Mouse (Mus musculus): Measurements from ENCODE around the gene Ptprm. TPM values are rescaled to one million over a fixed set of nuclear protein-coding genes. Genes with fewer than 3 reads are reported as not detected.
"Not testable (repeated sequence)": the region's sequence is repeated elsewhere in the genome, so short reads cannot be mapped to it uniquely, and the experiment has no call there.

Gene Ptprm
- polyA plus RNA-seq, 1 experiment from 2014 or later, result 16.3 TPM

GRCm38 (mm10) chr17:66869581-66870002 lies 484.7 kb downstream of the Ptprm start:
- peak; percentile 75 for ATAC-seq (ENCODE audit: low FRiP score)
- H3K4me2 ChIP-seq, result peak overlapping the region; percentile 31
- no peaks in the 10 kb centered on the region for H3K27me3 ChIP-seq
- H3K27ac ChIP-seq, result peak overlapping the region; percentile 75
- peaks cover 50% of the 10 kb centered on the region for H3K4me1 ChIP-seq (replicated peaks)
- no peaks in the 10 kb centered on the region for H3K36me3 ChIP-seq
- no peak overlapping the region for H3K9ac ChIP-seq
- H3K9me3 ChIP-seq, result no peaks in the 10 kb centered on the region
- no peak overlapping the region for H3K4me3 ChIP-seq
- 40% methylated on average over 13 of the region's 13 CpGs for WGBS

GRCm38 (mm10) chr17:66864441-66864840 lies 489.8 kb downstream of the Ptprm start:
- no peak for ATAC-seq (ENCODE audit: low FRiP score)
- Histone ChIP-seq H3K27me3 (no peaks in the 10 kb centered on the region), H3K27ac (no peak overlapping the region), H3K9ac (no peak overlapping the region), H3K4me3 (no peak overlapping the region), H3K4me2 (no peak overlapping the region), H3K4me1 (replicated peaks) (peaks cover 20% of the 10 kb centered on the region), H3K36me3 (no peaks in the 10 kb centered on the region), H3K9me3 (no peaks in the 10 kb centered on the region)
- WGBS, result 59% methylated on average over 4 of the region's 4 CpGs

- Histone ChIP-seq H3K9ac (no peak overlapping the region), H3K27ac (no peak overlapping the region), H3K36me3 (no peaks in the 10 kb centered on the region), H3K4me2 (no peak overlapping the region), H3K4me1 (replicated peaks) (peaks cover 12% of the 10 kb centered on the region), H3K27me3 (no peaks in the 10 kb centered on the region), H3K9me3 (no peaks in the 10 kb centered on the region), H3K4me3 (no peak overlapping the region)
- WGBS, result 48% methylated on average over 2 of the region's 2 CpGs
- no peak for ATAC-seq (ENCODE audit: low FRiP score)
Measured at GRCm38 (mm10) chr17:66861557-66861956, 492.7 kb downstream of the Ptprm start.

DNA sequence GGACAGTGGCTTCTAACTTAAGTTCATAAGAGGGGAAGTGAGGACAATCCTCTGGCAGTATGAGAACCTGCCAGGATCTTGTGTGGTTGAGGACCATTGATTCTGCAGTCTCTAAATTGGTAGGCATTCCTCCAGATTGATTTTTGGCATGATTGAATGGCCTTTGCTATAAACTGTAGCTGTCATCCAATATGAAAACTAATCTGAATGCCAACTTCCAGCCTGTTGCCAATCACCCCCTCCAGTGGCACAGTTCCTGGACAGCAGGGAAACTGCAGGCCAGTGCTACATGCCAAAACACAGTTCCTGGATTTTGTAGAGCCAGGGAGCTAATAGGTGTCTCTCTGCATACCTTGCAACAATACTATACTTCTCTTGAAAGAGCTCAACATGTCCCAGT lies 495.5 kb downstream of the Ptprm start:
- Histone ChIP-seq H3K27ac (no peak overlapping the region), H3K4me1 (replicated peaks) (0 out of 2 replicates have a peak, but pooled peaks cover 2% of the 10 kb centered on the region), H3K9ac (no peak overlapping the region), H3K9me3 (no peaks in the 10 kb centered on the region), H3K4me3 (no peak overlapping the region), H3K36me3 (no peaks in the 10 kb centered on the region), H3K4me2 (no peak overlapping the region), H3K27me3 (no peaks in the 10 kb centered on the region)
- ATAC-seq (ENCODE audit: low FRiP score), result no peak

DNA sequence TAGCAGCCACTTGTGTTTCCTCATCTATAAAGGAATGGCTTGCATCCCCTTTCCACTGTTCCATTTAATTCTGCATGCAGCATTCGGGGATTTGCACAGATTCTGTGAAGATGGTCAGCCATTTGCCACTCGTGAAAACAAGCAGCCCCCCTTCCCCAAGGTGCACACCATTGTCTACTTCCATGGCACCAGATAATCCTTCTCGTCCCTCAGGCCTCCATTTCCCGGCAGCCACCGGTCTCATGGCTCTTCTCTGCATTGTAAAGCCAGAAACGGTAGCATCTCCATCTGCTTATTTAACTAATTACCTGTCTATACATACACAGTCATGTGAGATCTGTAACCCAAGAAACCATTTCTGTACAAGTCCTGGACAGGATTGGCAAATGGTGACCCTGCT lies 501.8 kb downstream of the Ptprm start:
- no peak overlapping the region for H3K9ac ChIP-seq
- 82% methylated on average over 6 of the region's 6 CpGs for WGBS
- no peaks in the 10 kb centered on the region for H3K9me3 ChIP-seq
- H3K27ac ChIP-seq, result no peak overlapping the region
- H3K4me3 ChIP-seq, result no peak overlapping the region
- H3K36me3 ChIP-seq, result no peaks in the 10 kb centered on the region
- no peaks in the 10 kb centered on the region for H3K4me1 ChIP-seq (replicated peaks)
- ATAC-seq (ENCODE audit: low FRiP score), result no peak
- H3K4me2 ChIP-seq, result no peak overlapping the region
- H3K27me3 ChIP-seq, result no peaks in the 10 kb centered on the region

- WGBS, result 93% methylated on average over 4 of the region's 4 CpGs
- H3K36me3 ChIP-seq; H3K9ac ChIP-seq; H3K9me3 ChIP-seq; H3K27me3 ChIP-seq; H3K4me3 ChIP-seq; H3K27ac ChIP-seq; H3K4me2 ChIP-seq; ATAC-seq (ENCODE audit: low FRiP score): not testable (repeated sequence)
- peaks cover 19% of the 10 kb centered on the region for H3K4me1 ChIP-seq (replicated peaks)
Measured at GRCm38 (mm10) chr17:66847011-66847410, 507.2 kb downstream of the Ptprm start.

- ATAC-seq (ENCODE audit: low FRiP score), result no peak
- Histone ChIP-seq H3K9me3 (no peaks in the 10 kb centered on the region), H3K9ac (no peak overlapping the region), H3K4me1 (replicated peaks) (peaks cover 7% of the 10 kb centered on the region), H3K4me3 (no peak overlapping the region), H3K4me2 (no peak overlapping the region), H3K27ac (no peak overlapping the region), H3K27me3 (peaks cover 19% of the 10 kb centered on the region), H3K36me3 (no peaks in the 10 kb centered on the region)
- WGBS, result 89% methylated on average over 2 of the region's 2 CpGs
Measured at GRCm38 (mm10) chr17:66822347-66822746, 531.9 kb downstream of the Ptprm start.

DNA sequence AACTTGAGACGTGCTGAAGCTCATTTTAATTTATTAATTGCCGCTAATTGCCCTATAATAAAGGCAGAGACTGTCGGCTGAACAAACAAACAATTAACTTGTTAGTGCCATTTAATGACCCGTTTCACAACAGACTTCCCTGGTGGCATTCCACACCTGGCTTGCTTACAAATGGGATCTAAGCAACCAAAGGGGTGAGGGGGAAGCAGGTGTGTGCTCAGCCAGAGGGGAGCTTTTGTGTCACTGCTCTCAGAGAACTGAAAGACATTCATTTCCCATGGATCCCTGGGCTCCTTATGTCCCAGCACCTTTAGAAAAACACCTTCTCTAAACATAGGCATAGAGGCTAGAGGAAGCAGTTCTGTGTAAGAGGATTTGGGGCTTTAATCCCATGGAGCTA lies 536.9 kb downstream of the Ptprm start:
- Histone ChIP-seq H3K27ac (no peak overlapping the region), H3K4me2 (no peak overlapping the region), H3K9ac (no peak overlapping the region), H3K4me1 (replicated peaks) (peaks cover 23% of the 10 kb centered on the region), H3K36me3 (no peaks in the 10 kb centered on the region), H3K9me3 (no peaks in the 10 kb centered on the region), H3K4me3 (no peak overlapping the region), H3K27me3 (peaks cover 33% of the 10 kb centered on the region)
- WGBS, result 57% methylated on average over 4 of the region's 4 CpGs
- no peak for ATAC-seq (ENCODE audit: low FRiP score)

DNA sequence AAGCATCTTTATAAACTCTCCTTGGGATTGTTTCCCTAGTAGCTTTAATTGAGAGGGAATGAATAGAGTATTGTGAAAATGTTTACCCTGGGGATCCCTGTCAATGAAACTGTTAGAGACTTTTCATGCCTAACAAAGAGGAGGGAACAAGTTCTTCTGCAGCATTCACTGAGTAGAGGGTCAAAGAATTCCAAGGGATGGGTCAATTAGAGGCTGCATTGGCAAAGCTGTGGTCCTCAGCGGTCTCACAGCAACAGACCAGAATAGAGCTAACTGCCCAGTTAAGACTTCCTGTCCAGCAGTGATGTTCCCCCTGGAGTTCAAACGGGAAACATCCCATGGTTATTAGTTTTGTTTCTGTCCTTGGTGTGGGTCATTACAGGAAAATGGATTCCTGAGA lies 538.3 kb downstream of the Ptprm start:
- H3K27ac ChIP-seq, result no peak overlapping the region
- ATAC-seq (ENCODE audit: low FRiP score), result no peak; the same call in 1 of the 2 replicates
- H3K9me3 ChIP-seq, result no peaks in the 10 kb centered on the region
- H3K4me1 ChIP-seq (replicated peaks), result peaks cover 23% of the 10 kb centered on the region
- H3K36me3 ChIP-seq, result no peaks in the 10 kb centered on the region
- no peak overlapping the region for H3K4me2 ChIP-seq
- no peak overlapping the region for H3K9ac ChIP-seq
- WGBS, result 0% methylated on average over 2 of the region's 2 CpGs
- peaks cover 33% of the 10 kb centered on the region for H3K27me3 ChIP-seq
- H3K4me3 ChIP-seq, result no peak overlapping the region

DNA sequence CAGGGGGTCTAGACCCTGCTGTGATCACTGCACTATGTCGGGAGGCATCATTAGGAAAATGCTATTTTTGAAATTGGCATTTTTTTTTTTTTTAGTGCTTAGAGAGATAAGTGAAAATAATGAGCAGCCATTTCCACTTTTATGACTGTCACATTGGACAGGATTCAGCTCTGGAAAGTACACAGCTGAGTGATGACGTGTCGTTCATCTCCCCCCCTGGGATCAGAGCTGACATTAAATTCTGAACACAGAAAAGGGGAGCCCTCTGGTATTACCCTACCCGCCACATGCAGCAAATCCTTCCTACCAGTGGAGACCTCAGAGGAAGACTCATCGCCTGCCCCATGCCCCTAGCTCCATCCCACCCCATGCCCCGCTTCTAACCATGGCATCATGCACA lies 540.5 kb downstream of the Ptprm start:
- peaks cover 3% of the 10 kb centered on the region; the same call in 1 of the 2 replicates for H3K36me3 ChIP-seq
- H3K9ac ChIP-seq, result no peak overlapping the region
- H3K4me2 ChIP-seq, result no peak overlapping the region
- no peak overlapping the region for H3K27ac ChIP-seq
- no peaks in the 10 kb centered on the region for H3K9me3 ChIP-seq
- H3K4me3 ChIP-seq, result no peak overlapping the region
- ATAC-seq (ENCODE audit: low FRiP score), result no peak
- H3K27me3 ChIP-seq, result peaks cover 30% of the 10 kb centered on the region
- WGBS, result 61% methylated on average over 6 of the region's 6 CpGs
- peaks cover 23% of the 10 kb centered on the region for H3K4me1 ChIP-seq (replicated peaks)

GRCm38 (mm10) chr17:66813346-66813745 lies 540.9 kb downstream of the Ptprm start:
- peaks cover 23% of the 10 kb centered on the region for H3K4me1 ChIP-seq (replicated peaks)
- no peak for ATAC-seq (ENCODE audit: low FRiP score)
- 82% methylated on average over 10 of the region's 10 CpGs for WGBS
- no peak overlapping the region for H3K27ac ChIP-seq
- H3K27me3 ChIP-seq, result peaks cover 27% of the 10 kb centered on the region
- H3K4me2 ChIP-seq, result no peak overlapping the region
- H3K9me3 ChIP-seq, result no peaks in the 10 kb centered on the region
- no peak overlapping the region for H3K4me3 ChIP-seq
- H3K9ac ChIP-seq, result no peak overlapping the region
- peaks cover 3% of the 10 kb centered on the region; the same call in 1 of the 2 replicates for H3K36me3 ChIP-seq

GRCm38 (mm10) chr17:66809786-66810185 lies 544.5 kb downstream of the Ptprm start:
- Histone ChIP-seq H3K27ac (no peak overlapping the region), H3K9me3 (no peaks in the 10 kb centered on the region), H3K4me1 (replicated peaks) (peaks cover 5% of the 10 kb centered on the region; the same call in 1 of the 2 replicates), H3K4me3 (no peak overlapping the region), H3K27me3 (peaks cover 11% of the 10 kb centered on the region), H3K36me3 (peaks cover 3% of the 10 kb centered on the region; the same call in 1 of the 2 replicates), H3K9ac (no peak overlapping the region), H3K4me2 (no peak overlapping the region)
- no peak for ATAC-seq (ENCODE audit: low FRiP score)
- 86% methylated on average over 5 of the region's 5 CpGs for WGBS

DNA sequence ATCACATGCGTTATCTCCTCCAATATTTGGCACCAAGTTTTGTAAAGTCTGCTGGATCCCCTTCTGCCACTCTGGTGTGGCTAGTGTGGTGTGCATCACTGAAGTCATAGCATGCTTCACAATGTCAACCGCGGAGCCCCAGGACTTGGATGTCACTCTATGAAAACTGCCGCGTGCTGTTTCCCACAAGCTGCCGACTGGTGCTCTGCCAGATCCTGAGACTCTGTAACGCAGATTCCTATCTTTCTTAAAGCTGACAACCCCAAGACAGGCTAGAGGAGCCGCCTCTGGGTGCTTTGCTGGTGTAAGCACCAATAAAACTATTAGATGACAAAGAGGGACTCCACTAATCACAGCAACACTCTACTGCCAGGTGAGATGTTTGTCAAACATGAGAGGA lies 546.1 kb downstream of the Ptprm start:
- H3K4me2 ChIP-seq, result no peak overlapping the region
- H3K4me3 ChIP-seq, result no peak overlapping the region
- H3K4me1 ChIP-seq (replicated peaks), result peaks cover 5% of the 10 kb centered on the region; the same call in 1 of the 2 replicates
- H3K9me3 ChIP-seq, result no peaks in the 10 kb centered on the region
- peaks cover 11% of the 10 kb centered on the region for H3K27me3 ChIP-seq
- no peak overlapping the region for H3K27ac ChIP-seq
- H3K36me3 ChIP-seq, result peaks cover 3% of the 10 kb centered on the region; the same call in 1 of the 2 replicates
- 84% methylated on average over 8 of the region's 8 CpGs for WGBS
- no peak for ATAC-seq (ENCODE audit: low FRiP score)
- H3K9ac ChIP-seq, result no peak overlapping the region

Data from hindbrain, embryonic 13.5 days (tissue).